Mouse (Mus musculus): Measurements from ENCODE around the gene Kdm5b. TPM values are rescaled to one million over a fixed set of nuclear protein-coding genes. Genes with fewer than 3 reads are reported as not detected.

The Kdm5b gene
- polyA plus RNA-seq, 1 experiment from 2014 or later: 102 TPM

DNA sequence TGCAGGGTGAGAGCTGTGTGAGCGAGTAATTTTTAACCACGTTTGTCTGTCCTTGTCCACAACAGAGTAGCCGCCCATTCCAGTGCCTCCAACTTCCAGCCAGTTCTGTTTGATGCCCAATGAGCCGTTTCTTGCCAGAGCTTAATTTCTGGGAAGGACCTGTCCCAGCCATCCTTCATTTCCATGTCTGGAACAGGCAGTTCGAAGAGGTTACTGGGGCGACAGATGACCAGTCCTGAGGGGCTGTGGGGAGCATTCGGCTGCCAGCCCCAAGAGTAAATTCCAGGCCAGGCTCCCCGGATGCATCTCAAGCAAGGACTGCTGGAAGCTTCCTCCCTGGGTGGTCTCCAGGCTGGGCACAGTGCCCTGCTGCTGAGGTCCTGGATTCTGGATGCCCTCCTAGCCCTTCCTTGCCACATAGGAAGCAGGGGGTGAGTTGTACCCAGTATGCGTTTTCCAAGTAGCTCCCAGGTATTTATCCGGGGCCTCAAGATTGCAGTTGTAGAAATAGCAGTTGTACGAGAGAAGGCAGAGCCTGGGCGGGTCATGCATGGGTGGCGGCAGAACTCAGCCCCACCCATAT, 91.4 kb downstream of the Kdm5b start:
- H3K27ac ChIP-seq (ENCODE audit: low read depth, low read length): no peak overlapping the region
- DNase-seq (ENCODE audit: low spot score) (no peak), ATAC-seq (ENCODE audit: low FRiP score) (no peak)
- 63% methylated on average over 13 of the region's 13 CpGs for WGBS
- H3K9ac ChIP-seq (ENCODE audit: low read depth, low read length): no peak overlapping the region
- H3K9me3 ChIP-seq (ENCODE audit: control insufficient read depth, low read length): no peaks in the 10 kb centered on the region
- H3K36me3 ChIP-seq (ENCODE audit: control insufficient read depth, insufficient read depth, low read length): no peaks in the 10 kb centered on the region
- H3K4me3 ChIP-seq (ENCODE audit: low read depth, low read length): no peak overlapping the region
- H3K27me3 ChIP-seq (ENCODE audit: control insufficient read depth, insufficient read depth, low read length): peaks cover 25% of the 10 kb centered on the region
- no peak overlapping the region for H3K4me2 ChIP-seq (replicated peaks; ENCODE audit: low read depth, low read length)
- peaks cover 4% of the 10 kb centered on the region; the same call in 1 of the 2 replicates for H3K4me1 ChIP-seq (replicated peaks; ENCODE audit: control insufficient read depth, insufficient read depth, low read length)

DNA sequence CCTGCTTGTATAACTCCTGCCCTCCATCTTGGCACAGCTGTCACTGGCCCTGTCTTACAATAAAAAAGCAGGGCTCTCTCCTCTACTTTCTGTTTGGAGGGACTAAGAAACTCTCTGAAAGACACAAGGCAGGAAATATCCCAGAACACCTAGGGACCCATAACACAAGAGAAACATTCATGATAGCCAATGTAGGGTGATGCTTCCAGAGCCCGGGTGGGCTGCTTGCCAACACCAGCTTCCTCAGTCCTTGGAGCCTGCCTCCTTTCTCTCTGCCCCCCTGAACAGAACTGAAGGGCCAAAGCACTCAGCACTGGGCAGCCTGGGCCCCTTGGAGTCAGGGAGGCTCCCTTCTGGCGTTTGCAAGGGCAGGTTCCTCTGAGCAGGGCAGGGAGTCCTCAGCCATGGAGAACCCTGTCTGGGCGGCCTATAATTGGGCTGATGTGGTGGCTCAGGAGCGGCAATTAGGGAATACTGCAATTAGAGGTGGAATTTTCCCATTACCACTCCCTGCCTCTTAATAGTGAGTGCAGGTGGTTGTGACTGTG, 92.0 kb downstream of the Kdm5b start:
- WGBS: 33% methylated on average over 4 of the region's 4 CpGs
- Histone ChIP-seq H3K9me3 (ENCODE audit: control insufficient read depth, low read length) (no peaks in the 10 kb centered on the region), H3K9ac (ENCODE audit: low read depth, low read length) (no peak overlapping the region), H3K36me3 (ENCODE audit: control insufficient read depth, insufficient read depth, low read length) (no peaks in the 10 kb centered on the region), H3K4me2 (replicated peaks; ENCODE audit: low read depth, low read length) (no peak overlapping the region), H3K4me1 (replicated peaks; ENCODE audit: control insufficient read depth, insufficient read depth, low read length) (peaks cover 1% of the 10 kb centered on the region; the same call in 1 of the 2 replicates), H3K27me3 (ENCODE audit: control insufficient read depth, insufficient read depth, low read length) (peaks cover 19% of the 10 kb centered on the region), H3K4me3 (ENCODE audit: low read depth, low read length) (no peak overlapping the region), H3K27ac (ENCODE audit: low read depth, low read length) (no peak overlapping the region)
- DNase-seq (ENCODE audit: low spot score): no peak
- ATAC-seq (ENCODE audit: low FRiP score): no peak

DNA sequence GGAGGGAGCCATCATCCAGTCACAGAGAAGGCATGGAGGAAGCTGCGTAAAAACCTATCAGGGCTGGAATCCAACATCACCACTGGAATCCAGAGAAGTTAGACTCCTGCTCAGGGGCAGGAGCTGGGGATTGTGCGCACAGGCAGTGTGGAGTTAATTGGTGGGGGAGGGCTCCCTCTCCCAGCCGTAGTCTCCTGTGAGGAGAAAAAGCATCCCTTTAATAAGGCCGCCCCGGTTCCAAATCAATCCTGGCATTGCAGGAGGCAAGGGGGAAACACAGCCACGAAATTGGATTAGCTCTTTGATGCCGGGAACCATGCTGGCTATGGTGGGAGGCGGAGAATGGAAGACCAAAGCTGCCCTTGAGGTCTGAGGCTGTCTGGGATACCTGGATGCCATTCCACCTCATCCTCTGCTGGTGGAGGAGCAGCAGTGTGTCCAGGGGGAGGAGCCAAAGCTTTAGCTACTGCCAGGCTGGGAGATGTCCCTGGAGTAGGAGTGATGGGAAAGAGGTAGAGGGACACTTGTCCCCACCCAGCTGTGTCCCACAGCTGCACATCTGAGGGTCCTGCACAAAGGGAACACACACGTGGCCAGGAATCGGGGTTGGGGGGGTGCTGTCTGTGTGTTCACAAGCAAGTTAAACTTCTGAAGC, 93.8 kb downstream of the Kdm5b start:
- Histone ChIP-seq H3K27me3 (ENCODE audit: control insufficient read depth, insufficient read depth, low read length) (peaks cover 1% of the 10 kb centered on the region), H3K9ac (ENCODE audit: low read depth, low read length) (no peak overlapping the region), H3K4me1 (replicated peaks; ENCODE audit: control insufficient read depth, insufficient read depth, low read length) (no peaks in the 10 kb centered on the region; the same call in 1 of the 2 replicates), H3K4me2 (replicated peaks; ENCODE audit: low read depth, low read length) (no peak overlapping the region), H3K9me3 (ENCODE audit: control insufficient read depth, low read length) (no peaks in the 10 kb centered on the region), H3K4me3 (ENCODE audit: low read depth, low read length) (no peak overlapping the region), H3K27ac (ENCODE audit: low read depth, low read length) (no peak overlapping the region), H3K36me3 (ENCODE audit: control insufficient read depth, insufficient read depth, low read length) (no peaks in the 10 kb centered on the region)
- ATAC-seq (ENCODE audit: low FRiP score) (no peak), DNase-seq (ENCODE audit: low spot score) (no peak)
- 22% methylated on average over 10 of the region's 10 CpGs for WGBS

DNA sequence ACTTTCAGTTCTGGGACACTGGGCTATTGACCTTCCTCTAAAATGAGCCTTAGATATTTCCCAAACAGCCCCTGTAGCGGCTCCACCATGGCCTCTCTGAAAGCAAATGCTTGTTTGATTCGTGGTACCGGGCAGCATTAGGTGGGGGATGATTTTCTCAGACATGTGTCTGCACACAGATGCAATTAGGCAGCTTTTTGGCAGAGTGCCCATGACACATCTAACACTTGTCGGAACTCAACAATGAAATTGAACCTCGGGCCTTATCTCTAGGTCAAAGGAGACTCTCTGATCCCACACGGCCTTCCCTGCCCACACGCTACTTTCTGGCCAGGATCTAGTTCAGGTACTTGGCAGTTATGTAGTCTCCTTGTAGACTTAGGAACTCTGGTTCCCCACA, 98.9 kb downstream of the Kdm5b start:
- Histone ChIP-seq H3K27ac (ENCODE audit: low read depth, low read length) (no peak overlapping the region), H3K36me3 (ENCODE audit: control insufficient read depth, insufficient read depth, low read length) (no peaks in the 10 kb centered on the region), H3K9me3 (ENCODE audit: control insufficient read depth, low read length) (no peaks in the 10 kb centered on the region), H3K27me3 (ENCODE audit: control insufficient read depth, insufficient read depth, low read length) (no peaks in the 10 kb centered on the region), H3K4me3 (ENCODE audit: low read depth, low read length) (no peak overlapping the region), H3K9ac (ENCODE audit: low read depth, low read length) (no peak overlapping the region), H3K4me2 (replicated peaks; ENCODE audit: low read depth, low read length) (no peak overlapping the region), H3K4me1 (replicated peaks; ENCODE audit: control insufficient read depth, insufficient read depth, low read length) (no peaks in the 10 kb centered on the region)
- 90% methylated on average over 7 of the region's 7 CpGs for WGBS
- no peak for ATAC-seq (ENCODE audit: low FRiP score)
- DNase-seq (ENCODE audit: low spot score): no peak

DNA sequence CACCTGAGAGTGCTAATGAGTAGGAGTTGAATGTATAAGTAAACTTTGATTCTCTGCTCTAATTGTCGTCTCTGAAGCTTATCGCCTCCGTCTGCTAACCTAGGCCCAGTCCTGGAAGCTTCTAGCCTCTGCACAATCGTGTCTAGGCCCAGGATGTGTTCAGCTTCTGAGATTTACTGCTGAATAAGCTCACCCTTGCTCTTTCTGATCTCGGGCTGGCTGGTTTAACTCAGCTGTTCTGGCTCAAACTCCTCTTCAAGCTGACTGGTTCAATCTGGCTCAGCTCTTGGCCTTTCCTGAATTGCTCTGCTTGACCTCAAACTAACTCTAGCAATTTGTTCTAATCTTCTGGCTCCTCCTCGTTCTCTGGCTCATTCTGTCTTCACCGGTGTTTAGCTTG, 100.2 kb downstream of the Kdm5b start:
- WGBS: 68% methylated on average over 7 of the region's 7 CpGs
- no peak overlapping the region for H3K4me2 ChIP-seq (replicated peaks; ENCODE audit: low read depth, low read length)
- DNase-seq (ENCODE audit: low spot score): no peak
- H3K4me1 ChIP-seq (replicated peaks; ENCODE audit: control insufficient read depth, insufficient read depth, low read length): no peaks in the 10 kb centered on the region
- H3K4me3 ChIP-seq (ENCODE audit: low read depth, low read length): no peak overlapping the region
- no peaks in the 10 kb centered on the region for H3K9me3 ChIP-seq (ENCODE audit: control insufficient read depth, low read length)
- H3K9ac ChIP-seq (ENCODE audit: low read depth, low read length): no peak overlapping the region
- no peak overlapping the region for H3K27ac ChIP-seq (ENCODE audit: low read depth, low read length)
- ATAC-seq (ENCODE audit: low FRiP score): no peak
- no peaks in the 10 kb centered on the region for H3K36me3 ChIP-seq (ENCODE audit: control insufficient read depth, insufficient read depth, low read length)
- no peaks in the 10 kb centered on the region for H3K27me3 ChIP-seq (ENCODE audit: control insufficient read depth, insufficient read depth, low read length)

DNA sequence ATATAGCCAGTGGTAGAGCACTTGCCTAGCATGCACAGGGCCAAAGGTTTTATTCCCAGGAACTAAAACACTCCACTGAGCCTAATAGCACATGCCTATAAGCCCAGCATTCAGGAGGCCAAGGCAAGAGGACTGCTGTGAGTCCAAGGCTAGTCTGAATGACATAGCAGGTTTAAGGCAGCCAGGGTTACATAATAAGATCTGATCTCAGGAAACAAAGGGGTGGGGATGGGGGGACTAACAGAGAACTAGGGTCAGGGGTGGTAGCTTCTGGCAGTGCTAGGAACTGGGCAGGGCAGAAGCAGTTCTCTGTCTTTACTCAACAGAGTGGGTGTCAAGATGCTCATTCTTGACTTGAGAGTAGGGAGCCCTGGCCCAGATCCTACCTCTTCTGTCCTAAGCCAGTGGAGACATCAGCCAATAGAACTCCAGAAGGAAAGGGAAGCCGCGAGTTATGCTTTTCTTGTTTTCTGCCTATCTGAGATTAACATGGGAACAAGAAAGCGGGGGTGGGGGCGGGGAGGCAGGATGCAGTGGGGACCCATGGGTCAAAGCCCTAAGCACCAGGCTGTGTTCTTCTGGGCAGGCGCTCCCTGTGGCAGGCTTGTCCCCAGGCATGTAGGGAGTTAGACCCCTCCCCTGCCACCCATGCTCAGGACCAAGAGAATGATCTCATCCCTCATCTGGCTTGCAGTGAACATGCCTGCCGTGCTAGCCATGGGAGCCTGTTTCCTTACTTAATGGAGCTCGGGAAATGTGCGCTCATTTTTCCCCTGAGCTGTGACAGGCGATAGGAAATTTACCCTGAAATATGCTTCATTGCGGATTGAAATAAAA, 111.5 kb downstream of the Kdm5b start:
- WGBS: 75% methylated on average over 10 of the region's 10 CpGs
- Histone ChIP-seq H3K9ac (ENCODE audit: low read depth, low read length) (no peak overlapping the region), H3K4me1 (replicated peaks; ENCODE audit: control insufficient read depth, insufficient read depth, low read length) (no peaks in the 10 kb centered on the region), H3K4me2 (replicated peaks; ENCODE audit: low read depth, low read length) (no peak overlapping the region), H3K27me3 (ENCODE audit: control insufficient read depth, insufficient read depth, low read length) (no peaks in the 10 kb centered on the region), H3K27ac (ENCODE audit: low read depth, low read length) (no peak overlapping the region), H3K9me3 (ENCODE audit: control insufficient read depth, low read length) (no peaks in the 10 kb centered on the region), H3K36me3 (ENCODE audit: control insufficient read depth, insufficient read depth, low read length) (no peaks in the 10 kb centered on the region), H3K4me3 (ENCODE audit: low read depth, low read length) (no peak overlapping the region)
- DNase-seq (ENCODE audit: low spot score): no peak
- ATAC-seq (ENCODE audit: low FRiP score): no peak

DNA sequence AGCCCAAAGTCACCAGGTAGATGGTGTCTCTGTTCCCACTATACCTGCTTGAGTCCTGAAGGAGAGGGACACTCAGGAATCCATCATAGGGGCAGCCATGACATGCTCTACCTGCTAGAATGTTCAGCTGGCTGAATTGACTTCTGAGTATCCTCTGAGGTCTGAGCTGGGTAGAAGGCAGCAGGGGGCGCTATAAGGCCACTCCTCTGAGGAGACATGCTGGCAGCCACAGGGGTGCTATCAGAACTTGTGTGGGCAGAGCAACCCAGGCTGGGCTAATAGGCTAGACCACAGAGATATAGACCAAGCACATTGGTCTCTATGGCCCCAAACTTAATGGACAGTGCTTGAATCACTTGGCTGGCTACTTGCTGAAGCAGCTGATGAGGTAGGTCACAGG, 114.3 kb downstream of the Kdm5b start:
- no peaks in the 10 kb centered on the region for H3K9me3 ChIP-seq (ENCODE audit: control insufficient read depth, low read length)
- DNase-seq (ENCODE audit: low spot score): peak; percentile 34
- no peak overlapping the region for H3K27ac ChIP-seq (ENCODE audit: low read depth, low read length)
- H3K4me1 ChIP-seq (replicated peaks; ENCODE audit: control insufficient read depth, insufficient read depth, low read length): no peaks in the 10 kb centered on the region; the same call in 1 of the 2 replicates
- no peaks in the 10 kb centered on the region for H3K27me3 ChIP-seq (ENCODE audit: control insufficient read depth, insufficient read depth, low read length)
- WGBS: 0% methylated on average over 1 of the region's 1 CpGs
- H3K4me2 ChIP-seq (replicated peaks; ENCODE audit: low read depth, low read length): no peak overlapping the region
- H3K36me3 ChIP-seq (ENCODE audit: control insufficient read depth, insufficient read depth, low read length): no peaks in the 10 kb centered on the region
- H3K9ac ChIP-seq (ENCODE audit: low read depth, low read length): no peak overlapping the region
- no peak overlapping the region for H3K4me3 ChIP-seq (ENCODE audit: low read depth, low read length)
- no peak for ATAC-seq (ENCODE audit: low FRiP score)

DNA sequence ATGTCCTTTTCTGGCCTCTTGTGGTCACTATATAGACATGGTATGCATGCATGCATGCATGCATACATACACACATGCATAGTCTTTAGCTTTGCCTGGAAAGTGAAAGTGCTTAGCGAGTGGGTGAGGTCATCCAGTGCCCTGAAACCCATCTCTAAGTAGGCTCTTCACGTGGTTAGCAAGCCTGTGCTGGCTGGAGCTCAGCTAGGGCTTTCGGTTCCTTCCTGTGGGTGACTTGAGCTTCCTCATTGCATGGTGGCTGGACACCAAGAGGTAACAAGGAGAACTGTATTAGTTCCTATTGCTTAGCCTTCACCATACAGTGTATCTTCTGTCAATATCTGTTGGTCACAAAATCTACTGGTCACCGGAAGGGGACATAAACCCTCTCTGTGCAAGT, 119.5 kb downstream of the Kdm5b start:
- Histone ChIP-seq H3K27me3 (ENCODE audit: control insufficient read depth, insufficient read depth, low read length) (0 out of 2 replicates have a peak, but pooled peaks cover 3% of the 10 kb centered on the region), H3K4me1 (replicated peaks; ENCODE audit: control insufficient read depth, insufficient read depth, low read length) (no peaks in the 10 kb centered on the region; the same call in 1 of the 2 replicates), H3K36me3 (ENCODE audit: control insufficient read depth, insufficient read depth, low read length) (no peaks in the 10 kb centered on the region), H3K27ac (ENCODE audit: low read depth, low read length) (no peak overlapping the region), H3K4me3 (ENCODE audit: low read depth, low read length) (no peak overlapping the region), H3K9ac (ENCODE audit: low read depth, low read length) (no peak overlapping the region), H3K4me2 (replicated peaks; ENCODE audit: low read depth, low read length) (no peak overlapping the region), H3K9me3 (ENCODE audit: control insufficient read depth, low read length) (no peaks in the 10 kb centered on the region)
- ATAC-seq (ENCODE audit: low FRiP score) (no peak), DNase-seq (ENCODE audit: low spot score) (no peak)
- WGBS: 78% methylated on average over 4 of the region's 4 CpGs
